Mouse (Mus musculus) splenic B cell, adult 2 months (primary cell): Measurements from ENCODE around the gene Dct.
A peak's percentile ranks its signal among the peaks of the same experiment; 100 is the strongest.

ENCODE experiments used
- DNase-seq: peaks from one replicate; pipeline ENCODE4 v3.0.0-alpha.2; 2011; ENCODE audit warnings: low read depth, low spot score
- H3K27me3 ChIP-seq: 2 replicates; pipeline ENCODE4 v1.6.1; 2012; ENCODE audit warnings: mild to moderate bottlenecking, low read length, moderate library complexity, mixed read lengths; ENCODE audit not compliant: control insufficient read depth, poor library complexity, insufficient read depth, severe bottlenecking
- H3K36me3 ChIP-seq: 2 replicates; pipeline ENCODE4 v1.6.1; 2012; ENCODE audit warnings: mild to moderate bottlenecking, low read length, moderate library complexity, mixed read lengths; ENCODE audit not compliant: control insufficient read depth, poor library complexity, insufficient read depth, severe bottlenecking

Gene Dct

DNA sequence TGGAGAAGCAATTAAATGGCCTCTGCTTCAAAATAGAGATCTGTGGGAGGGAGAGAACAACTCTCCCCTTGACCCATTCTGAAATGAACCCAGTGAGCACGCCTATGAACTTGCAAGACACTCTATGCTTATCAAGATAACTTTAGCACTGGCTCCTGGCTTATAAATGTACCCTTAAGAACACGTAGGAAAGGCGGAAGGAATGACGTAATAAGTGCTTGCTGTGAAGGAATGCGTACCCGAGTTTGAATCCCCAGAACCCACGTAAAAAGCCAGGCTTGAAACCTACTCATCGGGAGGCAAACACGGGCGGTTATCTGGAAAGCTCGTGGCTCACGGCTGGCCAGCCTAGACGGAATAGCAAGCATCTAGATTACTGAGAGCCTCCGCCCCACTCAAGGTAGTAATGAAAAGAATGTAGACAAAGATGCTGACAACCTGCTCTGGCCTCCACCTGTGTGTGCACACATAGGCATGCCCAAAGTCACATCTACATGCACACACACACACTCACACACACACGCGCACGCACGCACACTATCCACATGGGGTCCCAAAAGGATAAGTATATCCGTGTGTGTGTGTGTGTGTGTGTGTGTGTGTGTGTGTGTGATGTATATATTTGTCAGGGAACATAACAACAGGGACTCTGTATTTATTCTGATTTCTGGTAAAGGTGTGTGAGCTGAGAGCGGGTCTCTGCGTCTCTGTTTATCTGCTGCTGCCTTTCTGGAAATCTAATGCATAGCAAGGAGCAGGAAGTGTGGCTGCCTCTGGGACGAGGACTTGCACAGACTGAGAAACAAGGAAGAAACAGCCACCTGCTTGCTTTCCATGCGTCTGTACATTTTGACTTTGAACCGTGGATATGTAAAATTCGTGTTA is 5.9 kb upstream of the Dct start:
- Histone ChIP-seq H3K36me3 (no peaks in the 10 kb centered on the region), H3K27me3 (no peaks in the 10 kb centered on the region)
- no peak for DNase-seq

DNA sequence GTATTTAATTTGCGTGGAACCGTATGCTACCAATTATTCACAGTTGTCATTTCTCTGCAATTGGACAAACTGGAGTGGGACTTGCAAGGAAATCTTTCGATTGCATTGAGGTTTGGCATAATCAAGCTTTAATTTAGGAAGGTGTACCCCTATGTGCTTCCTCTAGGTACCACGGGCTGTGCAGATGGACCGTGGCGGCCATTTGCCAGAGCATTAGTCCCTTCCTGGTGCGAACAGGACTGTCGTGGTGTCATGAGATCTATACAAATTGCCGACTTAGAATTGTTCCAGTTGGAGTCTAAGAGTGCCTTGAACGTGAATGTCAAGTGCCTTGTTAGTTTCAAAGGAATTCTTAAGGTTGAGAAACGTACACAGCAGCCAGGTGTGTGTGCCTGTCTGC is 726 bp upstream of the Dct start:
- H3K36me3 ChIP-seq: no peaks in the 10 kb centered on the region
- H3K27me3 ChIP-seq: no peaks in the 10 kb centered on the region
- DNase-seq: no peak

- Histone ChIP-seq H3K36me3 (no peaks in the 10 kb centered on the region), H3K27me3 (no peaks in the 10 kb centered on the region)
- no peak for DNase-seq
These were observed 648 bp downstream of the Dct start for GRCm38 (mm10) chr14:118051396-118051795.

- H3K36me3 ChIP-seq: no peaks in the 10 kb centered on the region
- no peaks in the 10 kb centered on the region for H3K27me3 ChIP-seq
- no peak for DNase-seq
These were observed 1.1 kb downstream of the Dct start for GRCm38 (mm10) chr14:118050990-118051389.

DNA sequence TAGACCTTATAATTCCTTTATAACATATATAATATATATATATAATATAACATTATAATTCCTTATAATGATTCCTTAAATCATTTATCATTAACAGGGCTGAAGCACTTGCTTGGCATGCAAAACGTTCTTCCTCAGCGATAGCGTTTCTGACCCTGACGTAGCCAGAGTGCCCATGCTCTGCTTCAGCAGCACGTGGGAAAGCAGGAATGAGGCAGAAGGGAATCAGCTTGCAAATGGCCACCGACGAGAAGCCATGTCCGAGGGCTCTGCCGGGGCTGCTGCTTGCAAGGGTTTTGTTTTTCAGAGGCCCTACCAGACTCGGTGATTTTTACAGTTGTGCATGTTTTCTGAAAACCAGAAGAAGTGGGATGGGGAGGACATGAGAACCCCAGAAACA is 1.6 kb downstream of the Dct start:
- Histone ChIP-seq H3K27me3 (no peaks in the 10 kb centered on the region), H3K36me3 (no peaks in the 10 kb centered on the region)
- DNase-seq: no peak

- Histone ChIP-seq H3K36me3 (no peaks in the 10 kb centered on the region), H3K27me3 (no peaks in the 10 kb centered on the region)
- peak; percentile 1 for DNase-seq
These were observed 2.3 kb downstream of the Dct start for GRCm38 (mm10) chr14:118049648-118050238.

DNA sequence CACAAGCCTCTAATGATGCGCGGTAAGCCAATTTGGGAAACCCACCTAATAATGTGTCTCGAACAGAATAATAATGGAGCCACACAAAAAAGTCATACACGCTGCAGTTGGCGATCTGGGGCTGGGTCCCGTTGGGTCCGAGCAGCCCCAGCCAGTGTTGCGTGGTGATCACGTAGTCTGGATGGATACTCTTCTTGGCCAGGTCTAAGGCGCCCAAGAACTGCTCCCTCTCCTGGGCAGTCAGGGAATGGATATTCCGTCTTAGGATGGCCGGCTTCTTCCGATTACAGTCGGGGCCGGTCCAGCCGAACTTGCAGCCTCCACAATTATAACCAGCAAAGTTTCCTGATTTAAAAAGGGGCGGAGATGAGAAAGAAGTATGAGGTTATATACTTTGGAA is 9.1 kb downstream of the Dct start:
- H3K27me3 ChIP-seq: no peaks in the 10 kb centered on the region
- DNase-seq: no peak
- no peaks in the 10 kb centered on the region for H3K36me3 ChIP-seq

DNA sequence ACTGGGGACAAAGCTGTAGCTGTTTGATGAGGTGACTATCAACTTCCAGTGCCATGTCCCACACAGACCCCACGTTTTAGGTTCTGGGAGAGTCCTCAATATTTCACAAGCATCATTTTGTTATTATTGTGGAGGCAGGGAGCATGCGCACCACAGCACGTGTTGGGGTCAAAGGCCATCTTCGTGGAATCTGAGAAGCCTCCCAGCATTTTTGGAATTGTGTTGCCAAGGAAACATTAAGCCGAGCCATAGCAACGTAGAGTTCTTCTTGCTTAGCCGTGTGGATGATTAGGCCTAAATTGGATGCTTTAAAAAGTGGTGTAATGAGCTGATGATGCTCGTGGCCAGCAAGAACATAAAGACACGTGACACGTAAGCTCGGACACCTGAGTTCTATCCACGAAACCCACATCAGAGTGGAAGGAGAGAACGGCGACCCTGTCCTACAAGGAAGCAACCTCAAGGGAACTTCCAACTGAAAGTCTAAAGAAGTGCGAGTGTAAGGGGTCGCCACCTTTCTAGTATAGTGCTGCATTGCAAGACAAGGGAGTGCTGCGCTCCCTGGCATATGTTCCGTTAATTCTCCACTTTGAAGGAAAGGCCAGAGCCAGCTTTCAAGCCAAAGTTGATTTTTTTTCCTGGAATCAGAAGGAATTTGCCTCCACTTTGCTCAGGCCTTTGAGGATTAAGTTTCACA is 9.8 kb downstream of the Dct start:
- no peaks in the 10 kb centered on the region for H3K36me3 ChIP-seq
- DNase-seq: no peak
- no peaks in the 10 kb centered on the region for H3K27me3 ChIP-seq

DNA sequence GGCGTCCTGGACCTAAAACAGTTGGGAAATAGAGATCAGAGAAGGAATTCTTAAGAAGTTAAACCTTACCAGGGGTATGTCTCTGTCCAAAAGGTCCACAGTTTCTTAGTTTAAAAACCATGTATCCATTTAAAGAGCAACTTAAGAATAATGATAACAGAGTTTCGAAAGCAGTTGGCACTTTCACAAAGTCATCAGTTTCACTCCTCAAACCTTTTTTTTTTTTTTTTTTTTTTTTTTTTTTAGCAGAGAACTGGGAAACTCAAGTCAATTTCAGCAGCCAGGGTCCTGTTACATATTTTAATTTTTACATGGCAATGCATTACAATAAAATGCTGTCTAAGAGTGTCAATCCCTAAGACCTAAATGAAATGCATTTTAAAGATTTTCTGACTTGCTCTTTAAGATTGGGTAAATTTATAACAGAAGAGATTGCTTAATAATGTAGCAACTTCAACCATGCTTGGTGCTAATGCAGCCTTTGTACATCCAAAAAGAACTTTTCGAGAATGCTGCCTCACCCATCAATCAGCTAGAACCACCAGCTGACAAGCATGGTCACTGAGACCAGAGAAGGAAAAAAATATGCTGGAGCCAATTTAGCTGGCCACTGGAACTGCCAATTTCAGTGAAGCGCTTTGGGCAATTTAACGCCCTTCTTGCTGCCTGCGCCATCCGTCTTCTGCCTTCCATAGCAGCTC is 11.3 kb downstream of the Dct start:
- H3K27me3 ChIP-seq: no peaks in the 10 kb centered on the region
- DNase-seq: no peak
- no peaks in the 10 kb centered on the region for H3K36me3 ChIP-seq

DNA sequence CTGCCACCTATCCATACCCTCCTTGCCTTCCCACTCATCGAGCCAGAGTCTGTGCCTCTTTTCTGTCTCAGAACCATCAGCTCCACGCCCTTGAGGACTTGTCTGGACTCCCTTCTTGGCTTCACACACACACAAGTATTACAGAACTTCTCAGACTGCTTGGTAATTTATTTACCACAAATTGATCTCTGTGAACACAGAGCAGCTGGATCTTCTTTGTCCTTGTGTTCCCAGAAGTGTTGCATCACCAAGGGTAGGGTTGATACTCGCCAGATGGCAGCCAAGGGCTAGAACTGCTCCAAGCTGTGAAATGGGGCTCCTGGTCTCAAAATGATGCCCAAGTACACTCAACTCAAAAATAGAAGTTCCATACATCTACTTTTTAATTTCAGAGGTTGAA is 13.0 kb downstream of the Dct start:
- H3K36me3 ChIP-seq: no peaks in the 10 kb centered on the region
- no peaks in the 10 kb centered on the region for H3K27me3 ChIP-seq
- DNase-seq: no peak

DNA sequence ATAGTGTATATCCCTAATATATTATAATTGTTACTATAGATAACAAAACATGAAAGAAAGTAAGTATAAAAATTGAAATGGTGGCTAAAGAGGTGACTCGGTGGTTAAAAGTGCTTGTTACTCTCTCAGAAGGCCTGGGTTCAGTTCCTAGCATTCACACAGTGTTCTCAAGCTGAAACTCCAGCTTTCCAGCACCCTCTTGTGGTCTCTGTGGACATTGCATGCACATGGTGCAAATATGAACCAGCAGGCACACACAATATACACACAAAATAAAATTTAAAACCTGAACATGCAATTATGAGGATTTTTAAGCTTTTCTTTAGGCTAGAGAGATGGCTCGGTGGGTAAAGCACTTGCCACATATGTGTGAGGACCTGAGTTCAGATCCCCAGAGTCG is 24.5 kb downstream of the Dct start:
- H3K36me3 ChIP-seq: no peaks in the 10 kb centered on the region
- H3K27me3 ChIP-seq: no peaks in the 10 kb centered on the region
- DNase-seq: peak; percentile 2

DNA sequence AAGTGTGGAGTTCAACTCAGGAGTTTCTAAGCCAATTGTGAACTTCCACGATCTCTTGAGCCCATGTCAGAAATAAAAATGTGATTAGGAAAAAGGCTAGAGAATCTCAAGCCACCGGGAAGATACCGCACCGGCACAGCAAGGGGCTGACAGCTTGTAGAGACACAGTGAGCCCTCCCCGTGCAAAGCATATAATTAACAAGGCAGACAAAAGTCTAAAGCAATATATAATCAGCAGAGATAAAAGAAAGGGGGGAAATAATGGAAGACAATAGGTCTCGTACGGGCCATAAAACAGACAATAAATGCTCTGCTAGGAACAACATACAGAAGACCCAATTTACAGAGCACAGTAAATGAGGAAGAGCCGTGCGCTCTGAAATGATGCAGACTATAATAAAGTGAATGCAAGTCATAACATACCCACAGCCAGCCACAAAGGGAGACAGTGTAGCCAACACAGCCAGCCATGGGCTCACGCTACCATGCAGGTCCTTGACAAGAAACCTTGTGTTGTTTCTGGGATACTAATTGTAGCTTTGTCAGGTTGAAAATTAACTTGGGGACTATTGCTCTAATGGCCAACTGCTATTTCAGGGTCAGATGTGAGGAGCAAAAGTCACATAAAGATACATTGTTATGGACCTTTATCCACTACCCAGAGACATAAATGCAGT is 30.0 kb downstream of the Dct start:
- Histone ChIP-seq H3K27me3 (no peaks in the 10 kb centered on the region), H3K36me3 (no peaks in the 10 kb centered on the region)
- DNase-seq: no peak

- DNase-seq: no peak
- Histone ChIP-seq H3K27me3 (no peaks in the 10 kb centered on the region), H3K36me3 (no peaks in the 10 kb centered on the region)
These were observed 32.7 kb downstream of the Dct start for GRCm38 (mm10) chr14:118019314-118019713.

DNA sequence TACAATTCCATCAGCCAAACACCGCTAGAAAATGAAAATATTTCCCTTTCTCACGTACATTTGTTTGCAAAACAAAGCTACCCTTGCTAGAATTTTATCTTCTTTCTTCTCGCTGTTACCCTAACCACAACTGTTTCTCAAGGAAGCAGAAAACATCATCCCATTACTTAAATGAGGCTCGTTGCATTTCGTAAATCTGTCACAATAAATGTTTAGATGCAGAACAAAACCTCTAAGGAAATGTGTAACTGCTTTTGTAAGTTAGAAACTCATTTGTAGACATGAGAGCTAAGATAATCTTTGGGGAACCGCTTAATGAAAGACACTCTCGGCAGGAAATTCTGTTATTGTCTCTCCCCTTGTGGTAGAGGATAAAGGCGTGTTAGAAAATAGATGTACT is 38.8 kb downstream of the Dct start:
- H3K27me3 ChIP-seq: no peaks in the 10 kb centered on the region
- DNase-seq: no peak

More for the DNA sequence above, 38.8 kb downstream of the Dct start:
- no peaks in the 10 kb centered on the region for H3K36me3 ChIP-seq
